Mouse (Mus musculus): ENCODE results near the gene Slc5a5. TPM values are rescaled to one million over a fixed set of nuclear protein-coding genes. Genes with fewer than 3 reads are reported as not detected.
A peak's percentile ranks its signal among the peaks of the same experiment; 100 is the strongest.

Slc5a5 gene
- total and polyA plus RNA-seq, 2 experiments from 2014 or later: 0.05 TPM; not detected in 1

DNA sequence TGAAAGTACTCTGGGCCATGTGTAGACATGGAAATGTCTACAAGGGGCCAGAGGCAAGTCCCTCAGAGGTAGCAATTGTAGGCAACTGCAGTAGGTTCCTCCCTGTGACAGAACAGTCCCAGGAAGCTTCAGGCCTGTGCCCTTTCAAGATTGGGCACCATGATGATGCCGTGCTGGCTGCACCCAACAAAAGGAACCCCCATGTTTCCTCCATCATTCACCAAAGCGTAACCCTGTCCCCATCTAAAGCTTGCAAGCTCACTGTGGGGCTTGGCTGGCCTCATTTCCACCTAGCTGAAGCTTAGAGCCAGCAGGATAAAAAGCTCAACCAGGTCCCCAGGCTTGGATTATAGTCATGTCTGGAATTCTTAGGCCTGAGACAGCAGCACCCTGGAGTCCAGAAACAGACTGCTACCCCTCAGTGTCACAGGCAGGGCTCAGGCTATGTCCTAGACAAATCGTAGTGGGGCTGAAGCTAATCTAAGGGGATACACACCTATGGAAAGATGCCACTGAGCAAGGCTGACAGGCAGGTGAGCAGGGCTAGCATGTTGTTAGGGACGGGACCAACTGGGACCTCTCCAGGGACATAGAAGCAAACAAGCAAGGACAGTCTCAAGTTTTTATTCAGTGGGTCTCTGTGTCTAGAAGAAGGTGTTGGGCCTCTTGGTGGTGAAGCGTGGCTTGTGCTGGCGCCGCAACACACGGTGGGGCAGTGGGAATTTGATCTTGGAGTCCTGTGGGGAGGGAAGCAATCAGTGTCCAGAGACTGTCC lies 2.4 kb upstream of the Slc5a5 start:
- no peaks in the 10 kb centered on the region for H3K9me3 ChIP-seq (replicated peaks; ENCODE audit: control insufficient read depth, low read length)
- H3K4me1 ChIP-seq (ENCODE audit: control insufficient read depth, insufficient read depth): peaks cover 6% of the 10 kb centered on the region
- no peak overlapping the region for H3K9ac ChIP-seq (replicated peaks; ENCODE audit: low read depth, low read length)
- WGBS: 87% methylated on average over 8 of the region's 8 CpGs
- no peak overlapping the region for H3K4me3 ChIP-seq (ENCODE audit: low read depth, low read length)
- peaks cover 21% of the 10 kb centered on the region for H3K36me3 ChIP-seq (replicated peaks; ENCODE audit: control insufficient read depth, insufficient read depth, low read length)
- TF ChIP-seq EP300 (IDR thresholded peaks at IDR 0.05; ENCODE audit: low read depth) (no peak), CTCF (IDR thresholded peaks at IDR 0.05; ENCODE audit: low read depth) (no peak)
- ATAC-seq (ENCODE audit: insufficient read depth, low read depth) (no peak), DNase-seq (ENCODE audit: low spot score) (no peak)
- H3K27ac ChIP-seq (ENCODE audit: low read depth): no peak overlapping the region
- H3K4me2 ChIP-seq (ENCODE audit: low read depth, low read length): no peak overlapping the region
- peaks cover 30% of the 10 kb centered on the region for H3K27me3 ChIP-seq (ENCODE audit: control insufficient read depth, insufficient read depth, low read length)

DNA sequence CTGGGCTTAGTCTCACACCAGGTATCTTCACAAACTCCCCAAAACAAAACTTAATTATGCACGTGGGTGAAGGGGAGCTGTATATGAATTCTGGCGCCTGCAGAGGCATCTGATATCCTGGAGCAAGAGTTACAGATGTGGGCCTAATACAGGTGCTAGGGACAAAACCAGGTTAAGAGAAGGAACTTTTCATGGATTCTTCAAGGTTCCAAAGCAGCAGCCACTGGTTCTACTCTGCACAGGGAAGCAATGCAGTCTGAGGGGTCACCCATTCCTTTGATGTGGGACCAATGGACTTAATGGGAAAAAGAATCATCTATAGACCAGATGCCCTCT lies 1.8 kb upstream of the Slc5a5 start:
- Histone ChIP-seq H3K27me3 (ENCODE audit: control insufficient read depth, insufficient read depth, low read length) (peaks cover 30% of the 10 kb centered on the region), H3K4me2 (ENCODE audit: low read depth, low read length) (no peak overlapping the region), H3K4me3 (ENCODE audit: low read depth, low read length) (no peak overlapping the region), H3K9ac (replicated peaks; ENCODE audit: low read depth, low read length) (no peak overlapping the region), H3K27ac (ENCODE audit: low read depth) (no peak overlapping the region), H3K9me3 (replicated peaks; ENCODE audit: control insufficient read depth, low read length) (no peaks in the 10 kb centered on the region), H3K4me1 (ENCODE audit: control insufficient read depth, insufficient read depth) (peaks cover 6% of the 10 kb centered on the region), H3K36me3 (replicated peaks; ENCODE audit: control insufficient read depth, insufficient read depth, low read length) (peaks cover 21% of the 10 kb centered on the region)
- DNase-seq (ENCODE audit: low spot score) (no peak), ATAC-seq (ENCODE audit: insufficient read depth, low read depth) (no peak)
- TF ChIP-seq CTCF (IDR thresholded peaks at IDR 0.05; ENCODE audit: low read depth) (no peak), EP300 (IDR thresholded peaks at IDR 0.05; ENCODE audit: low read depth) (no peak)
- 65% methylated on average over 2 of the region's 2 CpGs for WGBS

DNA sequence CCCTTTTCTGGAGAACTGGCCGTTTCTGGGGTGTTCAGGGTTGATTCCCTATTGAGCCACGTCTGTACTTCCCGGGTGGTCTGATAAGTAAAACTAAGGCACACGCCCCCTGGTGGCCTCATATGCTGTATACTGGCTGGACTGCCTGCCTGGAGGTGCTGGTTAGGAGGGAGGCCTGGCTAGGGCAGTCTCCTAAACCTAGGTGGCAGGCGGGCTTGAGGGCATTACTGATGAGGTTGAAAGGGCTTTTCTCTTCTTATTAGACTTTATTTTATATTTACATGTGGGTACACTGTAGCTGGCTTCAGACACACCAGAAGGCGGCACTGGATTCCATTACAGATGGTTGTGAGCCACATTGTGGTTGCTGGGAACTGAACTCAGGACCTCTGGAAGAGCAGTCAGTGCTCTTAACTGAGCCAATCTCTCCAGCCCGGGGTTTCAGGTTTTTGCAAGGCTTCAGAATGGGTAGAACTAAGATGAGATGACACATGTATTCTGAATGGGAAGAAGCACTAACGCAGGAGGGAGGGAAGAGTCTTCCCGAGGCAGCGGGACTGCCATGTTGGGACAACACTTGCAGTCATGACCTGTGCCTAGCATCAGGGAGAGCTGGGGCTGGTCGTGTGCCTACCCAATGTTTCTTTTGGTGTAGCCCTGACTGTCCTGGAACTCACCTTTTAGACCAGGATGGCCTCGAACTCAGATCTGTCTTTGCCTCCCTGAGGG lies 1.3 kb upstream of the Slc5a5 start:
- Histone ChIP-seq H3K4me2 (ENCODE audit: low read depth, low read length) (no peak overlapping the region), H3K4me3 (ENCODE audit: low read depth, low read length) (no peak overlapping the region), H3K9me3 (replicated peaks; ENCODE audit: control insufficient read depth, low read length) (no peaks in the 10 kb centered on the region), H3K36me3 (replicated peaks; ENCODE audit: control insufficient read depth, insufficient read depth, low read length) (peaks cover 21% of the 10 kb centered on the region), H3K9ac (replicated peaks; ENCODE audit: low read depth, low read length) (no peak overlapping the region), H3K27me3 (ENCODE audit: control insufficient read depth, insufficient read depth, low read length) (peaks cover 30% of the 10 kb centered on the region), H3K4me1 (ENCODE audit: control insufficient read depth, insufficient read depth) (peaks cover 6% of the 10 kb centered on the region), H3K27ac (ENCODE audit: low read depth) (no peak overlapping the region)
- no peak for TF ChIP-seq EP300 (IDR thresholded peaks at IDR 0.05; ENCODE audit: low read depth)
- TF ChIP-seq CTCF (IDR thresholded peaks at IDR 0.05; ENCODE audit: low read depth): peak; percentile 67
- 34% methylated on average over 12 of the region's 12 CpGs for WGBS
- DNase-seq (ENCODE audit: low spot score): peak; percentile 61
- ATAC-seq (ENCODE audit: insufficient read depth, low read depth): no peak

DNA sequence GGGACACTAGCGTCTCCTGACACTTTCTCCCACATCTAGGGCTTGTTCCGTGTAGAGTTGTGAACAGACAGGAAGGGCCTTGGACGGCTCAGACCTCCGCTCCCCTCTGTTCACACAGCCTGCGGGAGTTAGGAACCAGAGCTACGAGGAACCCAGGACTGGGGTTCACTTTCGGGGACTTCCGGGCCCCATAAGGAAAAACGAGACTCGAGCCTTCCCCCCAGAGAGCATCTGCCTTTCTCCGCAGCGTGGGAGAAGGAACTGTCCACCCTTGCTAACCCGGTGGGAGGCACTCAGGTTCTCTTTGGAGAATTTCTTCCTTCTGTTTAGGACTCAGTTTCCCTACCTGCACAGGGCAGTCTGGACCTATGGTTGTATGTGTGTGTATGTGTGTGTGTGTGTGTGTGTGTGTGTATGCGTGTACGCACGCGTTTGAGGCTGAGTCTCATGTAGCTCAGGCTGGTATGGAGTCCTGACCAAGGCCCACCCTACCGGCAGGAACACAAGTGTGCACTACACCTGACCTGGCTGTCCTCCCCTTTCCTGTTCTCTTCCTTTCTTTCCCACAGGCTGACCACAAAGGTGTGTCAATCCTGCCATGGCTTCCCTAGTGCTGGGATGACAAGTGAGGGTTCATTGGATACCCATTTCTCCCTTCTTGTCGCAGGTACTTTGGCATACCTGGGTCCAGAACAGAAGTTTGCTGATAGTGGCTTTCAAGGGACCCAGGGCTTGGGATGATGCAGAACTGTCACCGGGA lies 519 bp upstream of the Slc5a5 start:
- Histone ChIP-seq H3K9me3 (replicated peaks; ENCODE audit: control insufficient read depth, low read length) (no peaks in the 10 kb centered on the region), H3K27ac (ENCODE audit: low read depth) (no peak overlapping the region), H3K4me2 (ENCODE audit: low read depth, low read length) (peak overlapping the region; percentile 21; the same call in 1 of the 2 replicates), H3K9ac (replicated peaks; ENCODE audit: low read depth, low read length) (no peak overlapping the region; the same call in 1 of the 2 replicates), H3K4me3 (ENCODE audit: low read depth, low read length) (peak overlapping the region; percentile 28), H3K27me3 (ENCODE audit: control insufficient read depth, insufficient read depth, low read length) (peaks cover 32% of the 10 kb centered on the region), H3K36me3 (replicated peaks; ENCODE audit: control insufficient read depth, insufficient read depth, low read length) (peaks cover 21% of the 10 kb centered on the region), H3K4me1 (ENCODE audit: control insufficient read depth, insufficient read depth) (peaks cover 6% of the 10 kb centered on the region)
- no peak for ATAC-seq (ENCODE audit: insufficient read depth, low read depth)
- TF ChIP-seq EP300 (IDR thresholded peaks at IDR 0.05; ENCODE audit: low read depth): no peak
- no peak for TF ChIP-seq CTCF (IDR thresholded peaks at IDR 0.05; ENCODE audit: low read depth)
- WGBS: 32% methylated on average over 20 of the region's 20 CpGs
- no peak for DNase-seq (ENCODE audit: low spot score)

DNA sequence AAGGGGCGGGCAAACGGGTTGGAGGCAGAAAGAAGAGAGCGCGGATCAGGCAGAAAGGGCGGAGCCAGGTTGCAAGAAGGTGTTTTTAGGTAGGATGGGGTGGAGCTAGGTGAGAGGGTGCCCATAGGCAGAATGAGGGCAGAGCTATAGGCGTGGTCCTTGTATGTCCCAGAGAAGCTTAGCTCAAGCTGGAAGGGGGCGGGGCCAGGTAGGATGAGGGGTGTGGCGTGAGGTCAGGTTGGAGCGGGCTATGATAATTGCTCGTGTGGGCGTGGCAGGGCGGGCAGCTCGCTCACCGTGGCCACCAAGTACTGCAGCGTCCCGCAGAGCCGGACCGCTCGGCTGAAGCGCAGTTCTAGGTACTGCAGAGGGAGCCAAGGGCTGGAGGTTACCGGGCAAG lies 1.2 kb downstream of the Slc5a5 start:
- Histone ChIP-seq H3K9me3 (replicated peaks; ENCODE audit: control insufficient read depth, low read length) (no peaks in the 10 kb centered on the region), H3K36me3 (replicated peaks; ENCODE audit: control insufficient read depth, insufficient read depth, low read length) (peaks cover 21% of the 10 kb centered on the region), H3K4me3 (ENCODE audit: low read depth, low read length) (no peak overlapping the region), H3K27me3 (ENCODE audit: control insufficient read depth, insufficient read depth, low read length) (peaks cover 38% of the 10 kb centered on the region), H3K27ac (ENCODE audit: low read depth) (no peak overlapping the region), H3K4me1 (ENCODE audit: control insufficient read depth, insufficient read depth) (peaks cover 4% of the 10 kb centered on the region), H3K9ac (replicated peaks; ENCODE audit: low read depth, low read length) (no peak overlapping the region), H3K4me2 (ENCODE audit: low read depth, low read length) (no peak overlapping the region)
- DNase-seq (ENCODE audit: low spot score): no peak
- 10% methylated on average over 20 of the region's 21 CpGs for WGBS
- TF ChIP-seq EP300 (IDR thresholded peaks at IDR 0.05; ENCODE audit: low read depth): no peak
- no peak for TF ChIP-seq CTCF (IDR thresholded peaks at IDR 0.05; ENCODE audit: low read depth)
- no peak for ATAC-seq (ENCODE audit: insufficient read depth, low read depth)
